Mouse (Mus musculus) adrenal gland, postnatal 14 days (tissue): Measurements from ENCODE around the gene Gpank1. TPM values are rescaled to one million over a fixed set of nuclear protein-coding genes. Genes with fewer than 3 reads are reported as not detected.

Experiments used
- DNase-seq: peaks from one replicate; pipeline ENCODE4 v3.0.0; 2021; ENCODE audit warnings: mixed read lengths
- total RNA-seq: library from RNA; stranded (reverse); gene quantifications from 2 replicates; pipeline ENCODE4 v1.2.3, GENCODE M21; 2021

Gpank1 gene
- total RNA-seq, 1 experiment from 2014 or later: 11.3 TPM

DNA sequence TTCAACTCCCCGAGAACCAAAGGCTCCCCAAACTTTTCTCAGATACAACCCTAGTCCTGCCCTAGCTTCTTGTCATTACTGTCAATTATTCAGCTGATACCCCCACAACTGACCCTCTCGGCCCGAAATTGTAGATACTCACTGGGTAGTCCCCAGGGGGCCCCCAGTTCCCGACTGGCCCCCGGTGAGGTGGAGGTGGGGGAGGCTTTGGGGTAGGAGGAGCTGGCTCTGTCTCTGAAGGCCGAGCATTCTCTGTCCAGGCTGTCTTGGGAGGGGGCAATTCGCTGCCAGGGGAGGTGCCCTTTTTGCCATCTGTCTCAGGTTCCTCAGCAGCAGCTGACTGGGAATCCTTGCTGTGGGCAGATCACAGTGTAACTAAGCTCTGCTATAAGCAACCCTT is 38.4 kb downstream of the Gpank1 start:
- no peak for DNase-seq

DNA sequence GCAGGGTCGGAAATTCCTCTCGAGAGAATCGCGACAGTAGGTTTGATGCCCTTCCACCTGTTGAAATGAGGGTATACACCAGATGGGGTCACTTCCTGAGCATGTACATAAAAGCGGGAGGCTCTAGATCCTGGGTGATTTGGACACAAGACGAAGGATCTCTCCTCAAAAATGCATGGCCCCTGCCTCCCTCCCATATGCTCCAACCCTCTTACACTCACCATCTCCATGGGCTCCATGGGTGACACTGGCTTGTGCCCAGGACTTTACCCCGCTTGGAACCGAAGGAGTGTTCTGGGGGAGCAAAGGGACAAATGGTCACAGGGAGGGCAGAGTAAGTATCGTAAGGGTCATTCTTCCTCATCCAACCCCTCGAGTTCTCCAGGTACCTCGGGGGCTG is 40.2 kb downstream of the Gpank1 start:
- no peak for DNase-seq

DNA sequence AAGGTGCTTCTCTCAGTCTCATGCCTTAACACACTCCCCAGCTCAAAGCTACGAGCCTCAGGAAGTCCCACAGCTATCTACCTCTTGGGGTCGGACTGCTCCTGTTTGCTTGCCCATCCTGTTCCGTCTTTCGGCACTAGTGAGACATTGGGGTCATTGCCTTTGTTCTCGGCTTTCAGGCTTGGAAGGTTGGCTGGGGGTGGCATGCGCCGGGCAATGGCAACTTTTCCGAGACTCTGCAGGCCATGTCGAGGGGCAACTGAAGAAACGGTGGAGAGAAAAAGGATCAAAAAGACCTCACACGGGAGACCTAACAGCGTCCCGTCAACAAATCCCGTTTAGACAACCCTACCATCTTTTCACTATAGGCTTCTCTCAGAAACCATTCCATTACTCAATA is 40.9 kb downstream of the Gpank1 start:
- no peak for DNase-seq

DNA sequence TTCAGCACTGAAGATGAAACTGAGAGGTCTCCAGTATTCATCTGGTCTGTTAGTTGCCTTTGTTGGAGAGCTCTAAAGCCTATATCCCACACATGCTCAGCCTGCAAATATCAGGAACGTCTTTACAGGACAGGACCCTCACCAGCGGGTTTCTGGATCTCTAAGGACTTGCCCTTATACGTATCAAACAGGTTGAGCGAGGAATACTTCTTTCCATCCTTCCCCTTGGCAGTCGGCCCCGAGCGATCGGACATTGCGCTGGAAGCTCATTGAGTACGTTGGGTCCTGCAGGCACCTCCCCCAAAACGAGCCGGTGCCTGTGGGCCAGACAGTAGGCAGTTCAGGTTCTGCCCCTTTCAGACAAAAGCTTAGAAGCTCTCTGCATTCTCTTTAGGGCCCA is 41.5 kb downstream of the Gpank1 start:
- DNase-seq: peak; percentile 62

DNA sequence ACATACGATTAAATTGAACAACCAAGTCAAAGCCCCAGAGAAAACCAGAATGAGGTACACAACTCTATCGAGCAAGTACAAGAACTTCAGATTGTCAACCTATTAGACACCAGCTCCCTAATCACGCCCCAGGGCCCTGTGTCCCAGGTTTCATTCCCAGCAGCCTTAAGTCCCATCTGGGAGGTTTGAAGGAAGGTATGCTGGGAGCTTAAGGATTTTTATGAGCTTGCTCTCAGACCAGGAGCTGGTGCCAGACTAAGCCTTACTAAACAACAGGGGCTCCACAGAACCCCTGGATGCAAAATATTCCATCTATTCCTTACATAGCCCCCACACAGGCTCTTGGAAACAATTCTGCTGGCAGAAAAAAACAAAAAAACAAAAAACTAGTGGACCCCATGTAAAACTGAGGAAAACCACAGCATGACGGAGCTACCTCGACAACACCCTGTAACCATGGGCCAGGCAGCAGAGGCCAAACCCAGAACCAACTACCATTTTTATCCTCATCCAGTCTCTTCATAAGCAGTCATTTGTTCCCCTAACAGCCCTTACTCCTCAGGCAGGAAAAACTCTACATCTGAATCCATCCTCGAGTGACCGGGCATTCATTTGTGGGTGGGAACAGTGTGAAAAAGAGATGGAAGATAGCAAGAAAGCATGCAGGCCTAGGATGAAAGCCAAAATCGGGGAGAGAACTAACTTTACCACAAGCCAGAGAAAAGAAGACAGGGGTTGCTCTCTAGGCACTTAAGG is 42.2 kb downstream of the Gpank1 start:
- DNase-seq: no peak

DNA sequence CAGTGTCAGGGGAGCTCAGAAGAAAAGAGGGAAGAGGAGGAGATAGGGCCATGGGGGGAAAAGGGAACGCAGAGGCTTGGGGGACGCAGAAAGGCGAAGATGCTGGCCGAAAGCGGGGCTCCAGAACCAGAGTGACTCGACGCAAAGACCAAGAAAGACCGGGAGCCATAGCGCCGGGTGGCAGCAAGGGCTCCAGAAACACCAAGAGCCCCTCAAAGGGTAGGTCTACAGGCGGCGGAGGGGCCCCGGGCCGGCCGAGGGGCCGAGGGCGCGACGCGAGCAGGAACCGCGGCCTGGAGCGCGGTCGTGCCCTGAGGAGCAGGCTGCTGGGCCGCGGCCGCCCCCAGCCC is 42.9 kb downstream of the Gpank1 start:
- DNase-seq: no peak

DNA sequence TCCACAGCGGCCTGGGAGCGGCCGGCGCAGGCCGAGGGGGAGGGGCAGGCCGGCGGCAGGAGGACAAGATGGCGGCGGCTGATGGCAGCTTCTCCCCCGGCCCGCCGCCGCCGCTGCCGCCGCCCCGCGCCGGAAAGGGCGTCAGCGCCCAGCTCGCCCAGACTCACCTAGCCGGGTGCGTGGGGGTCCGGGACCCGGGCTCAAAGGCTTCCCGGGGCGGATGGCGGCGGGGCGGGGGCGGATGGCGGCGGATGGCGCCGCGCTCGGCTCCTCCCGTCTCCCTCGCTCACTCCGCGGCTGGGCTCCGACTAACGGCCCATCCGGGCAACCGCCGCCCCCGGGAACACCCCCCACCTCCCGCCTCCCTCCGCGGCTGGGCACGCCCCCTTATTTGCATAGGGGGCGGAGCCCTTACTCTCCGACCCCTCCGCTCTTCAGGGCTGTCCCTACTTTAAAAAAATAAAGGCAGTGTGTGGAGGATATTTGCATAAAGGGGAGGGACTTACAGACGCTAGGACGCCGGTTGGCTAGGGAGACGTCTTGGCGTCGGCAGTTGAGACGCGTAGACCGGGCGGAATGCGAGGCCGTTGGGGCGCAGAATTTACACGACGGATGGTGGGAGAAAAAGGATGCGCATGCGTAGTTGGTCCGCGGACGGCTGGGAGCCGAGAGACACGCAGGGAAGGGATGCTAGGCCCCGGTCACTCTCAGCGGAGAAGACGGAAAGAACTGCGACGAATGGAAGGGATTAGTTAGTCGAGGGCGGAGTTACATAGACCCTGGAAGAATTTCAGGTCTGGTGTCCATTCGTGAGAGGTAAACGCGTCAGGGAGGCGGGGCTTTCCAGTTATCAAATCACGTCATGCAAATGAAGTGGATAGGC is 43.6 kb downstream of the Gpank1 start, which contains the start of gene Prrc2a:
Gene Prrc2a (minus strand): TSS at position 330 of the 883 bp plus-strand sequence.
- DNase-seq: peak; percentile 98

DNA sequence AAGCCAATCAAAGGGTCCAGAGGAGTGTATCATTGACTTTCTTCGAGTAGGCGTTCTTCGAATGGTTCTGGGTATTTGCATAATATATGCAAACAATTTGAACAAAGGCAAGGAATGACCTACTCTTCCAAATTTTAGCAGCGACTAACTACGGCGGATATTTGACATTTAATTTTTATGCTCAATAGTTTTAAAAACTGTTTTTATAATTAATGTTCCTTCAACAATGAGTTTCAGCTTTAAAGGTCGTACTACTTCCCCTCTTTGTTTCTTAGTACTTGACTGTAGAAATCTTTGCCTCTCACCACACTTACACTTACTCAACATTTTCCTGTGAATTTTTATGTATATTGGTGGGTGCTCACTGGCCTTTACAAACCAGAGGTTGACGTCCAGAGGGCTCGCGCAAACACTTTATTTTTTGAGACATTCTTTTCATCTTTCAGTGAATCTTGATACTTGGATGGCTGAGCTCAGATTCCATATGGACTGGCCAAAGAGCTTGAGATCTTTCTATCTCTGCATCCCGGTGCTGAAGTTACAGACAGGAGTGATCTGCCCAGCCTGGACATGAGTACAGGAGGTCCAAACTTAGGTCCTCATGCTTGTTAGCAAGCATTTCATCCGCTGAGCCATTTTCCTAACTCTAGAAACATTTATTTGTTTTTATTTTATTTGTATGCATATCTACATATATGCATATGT is 44.3 kb downstream of the Gpank1 start:
- no peak for DNase-seq

DNA sequence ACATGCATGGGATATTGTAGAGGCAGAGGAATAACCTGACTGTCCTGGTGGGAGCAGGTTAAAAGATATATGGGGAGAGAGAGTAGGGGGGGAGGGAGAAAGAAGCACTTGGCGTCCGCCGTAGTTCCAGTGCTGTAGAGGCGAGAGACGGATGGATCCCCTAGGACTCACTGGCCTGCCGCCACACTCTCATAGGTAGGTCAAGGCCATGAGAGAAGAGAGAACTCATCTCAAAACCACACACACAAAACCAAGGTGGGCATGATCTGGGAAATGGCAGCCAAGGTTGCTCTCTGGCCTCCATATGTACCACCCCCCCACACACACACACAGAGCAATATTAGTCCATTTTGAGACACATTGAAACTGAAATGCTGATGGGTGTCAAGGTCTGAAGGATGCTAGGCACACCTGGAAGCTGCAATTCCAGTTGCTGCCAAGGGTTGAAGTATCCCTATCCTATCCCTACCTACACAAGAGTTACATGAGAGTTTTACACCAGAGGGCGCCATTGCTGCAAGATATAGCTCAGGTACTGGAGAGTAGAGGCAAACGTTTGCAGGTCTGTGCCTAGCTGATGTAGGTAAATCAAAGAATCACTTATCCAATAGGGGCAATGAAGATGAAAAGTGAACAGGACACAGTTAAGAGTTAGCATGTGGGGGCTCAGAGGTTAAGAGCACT is 45.2 kb downstream of the Gpank1 start:
- peak; percentile 74 for DNase-seq

DNA sequence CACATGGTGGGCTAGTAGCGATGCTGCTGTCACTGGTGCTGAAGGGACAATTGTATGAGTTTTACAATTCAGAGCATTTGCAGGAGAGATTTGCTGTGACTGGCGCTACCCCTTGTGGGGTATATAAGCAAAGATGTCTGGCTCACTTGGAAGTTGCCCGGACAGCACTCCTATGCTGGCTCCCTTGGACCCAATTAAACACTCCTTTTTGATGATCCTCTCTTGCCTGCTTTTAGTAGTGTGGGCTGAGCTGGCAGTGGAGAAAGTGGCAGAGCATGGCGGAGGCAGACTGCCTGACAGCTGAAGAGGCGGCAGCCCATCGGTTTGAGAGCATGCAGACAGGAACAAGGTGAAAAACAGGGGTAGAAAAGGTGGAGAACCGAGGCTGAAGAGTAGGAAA is 46.5 kb downstream of the Gpank1 start:
- DNase-seq: no peak

DNA sequence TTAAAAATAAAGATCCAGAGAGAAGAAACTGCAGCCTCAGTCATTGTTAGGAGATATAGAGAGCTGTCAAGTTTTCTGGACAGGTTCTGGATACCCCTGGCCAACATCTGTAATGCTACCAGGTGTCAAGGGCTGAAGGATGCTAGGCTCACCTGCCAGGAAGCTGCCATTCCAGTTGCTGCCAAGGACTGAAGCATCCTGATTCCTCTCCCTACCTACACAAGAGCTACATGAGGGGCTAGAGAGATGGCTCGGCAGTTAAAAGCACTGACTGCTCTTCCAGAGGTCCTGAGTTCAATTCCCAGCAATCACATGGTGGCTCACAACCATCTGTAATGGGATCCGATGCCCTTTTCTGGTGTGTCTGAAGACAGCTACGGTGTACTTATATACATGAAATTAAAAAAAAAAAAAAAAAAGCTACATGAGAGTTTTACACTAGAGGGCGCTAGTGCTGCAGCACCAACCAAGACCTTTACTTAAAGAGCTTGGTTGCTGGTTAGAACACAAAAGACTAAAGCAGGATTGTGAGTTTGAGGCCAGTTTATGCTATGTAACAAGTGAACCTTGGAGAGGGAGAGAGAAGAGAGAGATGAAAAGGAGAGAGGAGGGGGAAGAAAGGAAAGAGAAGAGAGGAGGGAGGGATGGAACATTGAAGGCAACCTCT is 47.4 kb downstream of the Gpank1 start:
- DNase-seq: no peak

DNA sequence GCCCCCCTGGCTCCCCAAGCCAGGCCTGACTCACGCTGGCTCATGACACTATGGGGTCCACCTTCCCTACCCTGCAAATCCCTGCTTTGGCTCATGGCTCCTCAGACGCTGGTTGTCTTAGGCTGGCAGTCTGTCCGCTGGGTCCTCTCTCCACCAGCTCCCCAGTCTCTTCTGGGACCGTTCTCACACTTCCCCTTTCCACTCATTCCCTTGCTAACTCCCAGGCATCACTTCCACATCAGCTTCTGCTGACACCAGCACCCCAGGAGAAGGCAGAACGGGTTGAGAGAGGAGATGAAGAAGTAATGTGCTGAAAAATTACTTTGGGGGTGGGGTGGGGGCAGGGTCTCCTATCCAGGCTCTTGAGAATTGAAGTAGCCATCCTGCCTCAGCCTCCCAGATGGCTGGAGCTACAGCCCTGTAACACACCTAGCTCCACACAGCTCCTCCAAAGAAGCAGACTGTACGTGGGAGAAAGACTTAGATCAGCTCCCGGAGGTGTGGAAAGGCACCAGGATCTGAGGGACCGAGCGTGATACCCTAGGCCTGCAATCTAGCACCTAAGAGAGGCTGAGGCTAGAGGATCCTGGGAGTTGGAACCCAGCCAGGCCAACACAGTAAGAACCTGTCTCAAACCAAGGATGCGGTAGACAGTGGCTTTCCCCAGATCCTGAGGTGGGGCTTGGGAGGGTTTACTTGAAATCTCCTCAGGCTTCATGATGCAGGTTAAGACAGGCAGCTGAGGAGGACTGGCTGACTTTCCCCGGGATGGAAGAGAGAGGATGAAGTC is 51.4 kb downstream of the Gpank1 start:
- no peak for DNase-seq

DNA sequence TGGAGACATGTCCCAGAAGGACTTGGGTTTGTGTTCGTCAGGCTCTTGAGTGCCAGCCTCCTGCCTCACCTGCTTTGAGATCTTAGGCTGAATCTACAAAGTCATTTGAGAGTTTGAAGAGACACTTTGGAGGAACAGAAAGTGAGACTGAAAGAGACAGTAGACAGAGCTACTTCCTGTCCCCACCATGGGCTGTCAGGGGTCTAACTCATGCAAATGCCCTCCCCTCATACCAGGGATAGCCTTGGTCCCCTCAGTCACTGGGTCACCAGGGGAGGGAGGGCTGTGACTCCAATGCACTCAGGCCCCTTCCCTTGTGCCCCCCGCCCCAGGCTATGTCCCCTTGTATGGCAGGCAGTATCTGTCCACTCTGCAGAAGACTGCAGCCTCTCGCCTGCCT is 52.1 kb downstream of the Gpank1 start:
- DNase-seq: no peak

Other genes with a start within 250 kb of the Gpank1 start
- 13.8 and 15.2 TPM in 2 replicates for gene Zbtb12, start 242.0 kb upstream of the Gpank1 start, total RNA-seq
- gene Gm20547, start 239.4 kb upstream of the Gpank1 start, total RNA-seq: not detected in 2 replicates
- 43.2 and 54.5 TPM in 2 replicates for gene C2, start 223.2 kb upstream of the Gpank1 start, total RNA-seq
- 112 and 134 TPM in 2 replicates for gene Ehmt2, start 223.0 kb upstream of the Gpank1 start, total RNA-seq
- gene Slc44a4, start 207.0 kb upstream of the Gpank1 start, total RNA-seq: 1.5 and 1.7 TPM in 2 replicates
- gene Neu1, start 190.2 kb upstream of the Gpank1 start, total RNA-seq: 19.3 and 25.2 TPM in 2 replicates
- gene Hspa1b, start 162.2 kb upstream of the Gpank1 start, total RNA-seq: 29.6 and 90.6 TPM in 2 replicates
- not detected in 2 replicates for gene Gm20481, start 151.5 kb upstream of the Gpank1 start, total RNA-seq
- gene Hspa1a, start 149.3 kb upstream of the Gpank1 start, total RNA-seq: 12.7 and 38.7 TPM in 2 replicates
- 0.34 and 0.37 TPM in 2 replicates for gene Hspa1l, start 148.8 kb upstream of the Gpank1 start, total RNA-seq
- gene Lsm2, start 139.6 kb upstream of the Gpank1 start, total RNA-seq: 39.4 and 44.2 TPM in 2 replicates
- gene Vars, start 120.5 kb upstream of the Gpank1 start, total RNA-seq: 55.3 and 71.7 TPM in 2 replicates
- 0.85 and 1.2 TPM in 2 replicates for gene Vwa7, start 104.9 kb upstream of the Gpank1 start, total RNA-seq
- 1.3 and 1.7 TPM in 2 replicates for gene Sapcd1, start 93.4 kb upstream of the Gpank1 start, total RNA-seq
- gene Msh5, start 74.7 kb upstream of the Gpank1 start, total RNA-seq: 1.8 and 3.6 TPM in 2 replicates
- gene Clic1, start 71.5 kb upstream of the Gpank1 start, total RNA-seq: 83.0 and 109 TPM in 2 replicates
- 24.2 and 30.6 TPM in 2 replicates for gene Ddah2, start 62.4 kb upstream of the Gpank1 start, total RNA-seq
- gene Ly6g6c, start 56.1 kb upstream of the Gpank1 start, total RNA-seq: not detected in 2 replicates
- 0.26 and 0.71 TPM in 2 replicates for gene Mpig6b, start 55.3 kb upstream of the Gpank1 start, total RNA-seq
- gene Ly6g6e, start 44.6 kb upstream of the Gpank1 start, total RNA-seq: not detected in 2 replicates
- 1.1 and 1.7 TPM in 2 replicates for gene Ly6g6d, start 43.4 kb upstream of the Gpank1 start, total RNA-seq
- not detected in 2 replicates for gene Ly6g6f, start 35.8 kb upstream of the Gpank1 start, total RNA-seq
- 69.7 and 76.3 TPM in 2 replicates for gene Abhd16a, start 32.2 kb upstream of the Gpank1 start, total RNA-seq
- not detected in 2 replicates for gene Ly6g5c, start 13.2 kb upstream of the Gpank1 start, total RNA-seq
- gene Ly6g5b, start 6.0 kb upstream of the Gpank1 start, total RNA-seq: 0.33 and 1.1 TPM in 2 replicates
- gene Csnk2b, start 598 bp downstream of the Gpank1 start, total RNA-seq: 210 and 214 TPM in 2 replicates
- gene D17H6S53E, start 4.9 kb downstream of the Gpank1 start, total RNA-seq: 23.6 and 24.8 TPM in 2 replicates
- gene Apom, start 10.6 kb downstream of the Gpank1 start, total RNA-seq: 3.3 and 35.6 TPM in 2 replicates
- gene Bag6, start 13.7 kb downstream of the Gpank1 start, total RNA-seq: 357 and 375 TPM in 2 replicates
- gene Prrc2a, start 43.4 kb downstream of the Gpank1 start, total RNA-seq: 246 and 247 TPM in 2 replicates
- 3.3 and 5.6 TPM in 2 replicates for gene Aif1, start 54.6 kb downstream of the Gpank1 start, total RNA-seq
- gene Lst1, start 67.0 kb downstream of the Gpank1 start, total RNA-seq: 5.6 and 11.9 TPM in 2 replicates
- 4.3 and 35.6 TPM in 2 replicates for gene Ltb, start 73.0 kb downstream of the Gpank1 start, total RNA-seq
- 0.33 and 1.4 TPM in 2 replicates for gene Tnf, start 80.6 kb downstream of the Gpank1 start, total RNA-seq
- gene Lta, start 83.9 kb downstream of the Gpank1 start, total RNA-seq: 0.33 and 2.7 TPM in 2 replicates
- 0.67 TPM in 1 of 2 replicates, not detected in the other for gene Gm16181, start 99.4 kb downstream of the Gpank1 start, total RNA-seq
- 7.0 and 8.2 TPM in 2 replicates for gene Atp6v1g2, start 112.2 kb downstream of the Gpank1 start, total RNA-seq
- 15.3 and 17.7 TPM in 2 replicates for gene Nfkbil1, start 114.3 kb downstream of the Gpank1 start, total RNA-seq
- gene Ddx39b, start 120.3 kb downstream of the Gpank1 start, total RNA-seq: 200 and 232 TPM in 2 replicates
- gene H2-D1, start 141.3 kb downstream of the Gpank1 start, total RNA-seq: 93.3 and 154 TPM in 2 replicates
- gene H2-Q1, start 198.9 kb downstream of the Gpank1 start, total RNA-seq: 1.7 and 2.7 TPM in 2 replicates
- gene H2-Q2, start 220.8 kb downstream of the Gpank1 start, total RNA-seq: 0.49 and 1.3 TPM in 2 replicates